9 mouse cellular contexts compared by ENCODE assay signal in the genomic region with DNA sequence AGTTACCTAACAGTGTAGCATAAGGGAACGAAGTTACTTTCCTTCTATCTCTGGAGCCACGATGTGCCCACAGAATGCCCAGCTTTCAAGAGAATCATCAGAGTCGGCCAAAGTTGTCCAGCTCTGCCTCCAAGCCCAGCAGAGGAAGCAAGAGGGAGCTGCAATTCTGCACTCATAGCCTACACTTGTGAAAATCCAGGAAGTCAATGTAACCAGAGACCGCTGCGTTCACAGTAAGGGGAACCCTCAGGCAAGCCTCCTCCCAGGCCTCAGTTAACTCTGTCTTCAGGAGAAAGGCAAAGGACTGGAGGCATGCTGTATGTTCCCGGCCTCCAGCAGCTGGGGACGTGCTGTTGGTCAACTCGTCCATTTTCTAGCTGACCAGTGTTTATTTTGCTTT. TPM values are rescaled to one million over a fixed set of nuclear protein-coding genes. Genes with fewer than 3 reads are reported as not detected.
A peak's percentile ranks its signal among the peaks of the same experiment; 100 is the strongest.
DNase-seq lines count a peak whose midpoint lies in the region; ATAC-seq and TF ChIP-seq lines count a peak whose summit lies in the region.
"Had no signal": no experiment of that assay in that cellular context is flagged by ENCODE, and none has a peak within 500 bp of the region (broad histone marks: within the 10 kb centered on the region; RNA-seq: fewer than 3 reads in every experiment).

No protein-coding gene starts in this region.

- no peaks in the 10 kb centered on the region for H3K9me3 ChIP-seq in heart, embryonic 11.5 days (replicated peaks; ENCODE audit: control insufficient read depth, low read length)
- no peaks in the 10 kb centered on the region for H3K9me3 ChIP-seq in embryonic facial prominence, embryonic 12.5 days
- no peaks in the 10 kb centered on the region for H3K9me3 ChIP-seq in intestine, embryonic 14.5 days (ENCODE audit: control insufficient read depth, low read length)
- H3K9me3 ChIP-seq in midbrain, postnatal 0 days (ENCODE audit: low read length) = no peaks in the 10 kb centered on the region

- intact Hi-C loops in heart, postnatal 10 days (cut with DNase I) = loop anchor here (5.0 kb wide), 2 partner anchors 115 to 620 kb away; partner anchors contain the start of gene Rybp

- no peak overlapping the region for H3K9ac ChIP-seq in heart, embryonic 11.5 days (ENCODE audit: low read depth, low read length)
- H3K9ac ChIP-seq in embryonic facial prominence, embryonic 12.5 days = no peak overlapping the region
- no peak overlapping the region; the same call in 1 of the 2 replicates for H3K9ac ChIP-seq in intestine, embryonic 14.5 days (ENCODE audit: low read length)
- no peak overlapping the region for H3K9ac ChIP-seq in midbrain, postnatal 0 days (replicated peaks; ENCODE audit: low read length, poor library complexity, severe bottlenecking)

- TF ChIP-seq POLR2A in kidney, adult 2 months (IDR thresholded peaks at IDR 0.05; ENCODE audit: low read depth, low read length) = no peak

- H3K4me1 ChIP-seq in heart, embryonic 11.5 days (ENCODE audit: control insufficient read depth, insufficient read depth, low read length) = no peaks in the 10 kb centered on the region
- peaks cover 30% of the 10 kb centered on the region for H3K4me1 ChIP-seq in embryonic facial prominence, embryonic 12.5 days
- peaks cover 8% of the 10 kb centered on the region; the same call in 1 of the 2 replicates for H3K4me1 ChIP-seq in intestine, embryonic 14.5 days (replicated peaks; ENCODE audit: control insufficient read depth, insufficient read depth, low read length)
- peaks cover 30% of the 10 kb centered on the region for H3K4me1 ChIP-seq in midbrain, postnatal 0 days (ENCODE audit: insufficient read depth, low read length)
- H3K4me1 ChIP-seq in kidney, adult 2 months (ENCODE audit: control insufficient read depth, insufficient read depth, low read length) = no peaks in the 10 kb centered on the region

- no peak for DNase-seq in heart, postnatal 10 days
- no peak for DNase-seq in intestine, embryonic 14.5 days (ENCODE audit: low spot score)
- DNase-seq in midbrain, postnatal 0 days (ENCODE audit: low spot score) = no peak
- no peak for DNase-seq in adrenal gland, adult 18-20 months (ENCODE audit: low spot score in 2 of 2)
- DNase-seq in kidney, postnatal 14 days = no peak
- DNase-seq in kidney, adult 2 months = no peak

- H3K36me3 ChIP-seq in heart, embryonic 11.5 days (ENCODE audit: control insufficient read depth, insufficient read depth, low read length) = no peaks in the 10 kb centered on the region
- no peaks in the 10 kb centered on the region for H3K36me3 ChIP-seq in embryonic facial prominence, embryonic 12.5 days
- no peaks in the 10 kb centered on the region for H3K36me3 ChIP-seq in intestine, embryonic 14.5 days (ENCODE audit: control insufficient read depth, insufficient read depth, low read length)
- no peaks in the 10 kb centered on the region for H3K36me3 ChIP-seq in midbrain, postnatal 0 days (ENCODE audit: insufficient read depth, low read length)
- no peaks in the 10 kb centered on the region for H3K36me3 ChIP-seq in kidney, adult 2 months (ENCODE audit: control insufficient read depth, insufficient read depth, low read length)

- peak; percentile 15; the same call in 1 of the 2 replicates for TF ChIP-seq CTCF in midbrain, postnatal 0 days (IDR thresholded peaks at IDR 0.05)
- no peak for TF ChIP-seq CTCF in kidney, adult 2 months (conservative IDR thresholded peaks at IDR 0.05; ENCODE audit: insufficient read depth, insufficient read length, low read depth, low read length)

- WGBS in heart, embryonic 11.5 days (ENCODE audit: insufficient replicate concordance) = 49% methylated on average over 8 of the region's 8 CpGs
- 12% methylated on average over 8 of the region's 8 CpGs for WGBS in embryonic facial prominence, embryonic 12.5 days
- WGBS in intestine, embryonic 14.5 days = 27% methylated on average over 8 of the region's 8 CpGs
- WGBS in midbrain, postnatal 0 days = 53% methylated on average over 8 of the region's 8 CpGs
- whole genome bisulfite sequencing in kidney, adult 2 months = 52% methylated on average over 8 of the region's 8 CpGs

- peak overlapping the region; percentile 92 for H3K4me2 ChIP-seq in heart, embryonic 11.5 days
- H3K4me2 ChIP-seq in embryonic facial prominence, embryonic 12.5 days (replicated peaks) = peak overlapping the region; percentile 78
- H3K4me2 ChIP-seq in intestine, embryonic 14.5 days (ENCODE audit: low read length) = peak overlapping the region; percentile 89
- peak overlapping the region; percentile 98; the same call in 1 of the 2 replicates for H3K4me2 ChIP-seq in midbrain, postnatal 0 days (ENCODE audit: low read depth, low read length, poor library complexity, severe bottlenecking)

- H3K27ac ChIP-seq in heart, embryonic 11.5 days (ENCODE audit: low read depth, low read length) = no peak overlapping the region; the same call in 1 of the 2 replicates
- no peak overlapping the region for H3K27ac ChIP-seq in embryonic facial prominence, embryonic 12.5 days
- H3K27ac ChIP-seq in intestine, embryonic 14.5 days (ENCODE audit: low read depth) = peak overlapping the region; percentile 57; the same call in 1 of the 2 replicates
- H3K27ac ChIP-seq in midbrain, postnatal 0 days (ENCODE audit: low read depth, low read length) = no peak overlapping the region
- H3K27ac ChIP-seq in kidney, adult 2 months (ENCODE audit: insufficient read depth, low read depth, low read length) = no peak overlapping the region

- H3K27me3 ChIP-seq in heart, embryonic 11.5 days (ENCODE audit: control insufficient read depth, insufficient read depth, low read length) = peaks cover 18% of the 10 kb centered on the region; the same call in 1 of the 2 replicates
- no peaks in the 10 kb centered on the region for H3K27me3 ChIP-seq in embryonic facial prominence, embryonic 12.5 days
- H3K27me3 ChIP-seq in intestine, embryonic 14.5 days (replicated peaks; ENCODE audit: control insufficient read depth, insufficient read depth, low read length) = no peaks in the 10 kb centered on the region
- H3K27me3 ChIP-seq in midbrain, postnatal 0 days (ENCODE audit: insufficient read depth, low read length) = no peaks in the 10 kb centered on the region
- H3K27me3 ChIP-seq in kidney, adult 2 months (replicated peaks; ENCODE audit: control insufficient read depth, insufficient read depth, low read length) = no peaks in the 10 kb centered on the region

- H3K4me3 ChIP-seq in heart, embryonic 11.5 days (ENCODE audit: low read depth, low read length) = no peak overlapping the region
- peak overlapping the region; percentile 72 for H3K4me3 ChIP-seq in embryonic facial prominence, embryonic 12.5 days
- peak overlapping the region; percentile 69; the same call in 1 of the 2 replicates for H3K4me3 ChIP-seq in intestine, embryonic 14.5 days (ENCODE audit: low read depth, low read length)
- peak overlapping the region; percentile 75; the same call in 1 of the 2 replicates for H3K4me3 ChIP-seq in midbrain, postnatal 0 days (ENCODE audit: low read depth, low read length)
- H3K4me3 ChIP-seq in kidney, adult 2 months (ENCODE audit: insufficient read depth, low read depth, low read length) = no peak overlapping the region

- ATAC-seq in heart, embryonic 11.5 days (replicated peaks; ENCODE audit: insufficient number of reproducible peaks, low FRiP score, low TSS enrichment) = no peak
- no peak for ATAC-seq in embryonic facial prominence, embryonic 12.5 days (ENCODE audit: insufficient number of reproducible peaks, insufficient read depth, low FRiP score, low TSS enrichment)
- ATAC-seq in intestine, embryonic 14.5 days (replicated peaks; ENCODE audit: low FRiP score, low TSS enrichment, low read depth) = no peak
- no peak for ATAC-seq in midbrain, postnatal 0 days (ENCODE audit: low FRiP score)

RNA-seq across cellular contexts. Expression of gene Gm20696, which starts 0.7 kb away (rescaled TPM):
- 2.1 and 4.0 TPM in 2 replicates for polyA plus RNA-seq in heart, embryonic 11.5 days (2014; fragmentation: Nextera tagmentation; extraction: Ambion mirVana)
- total RNA-seq in heart, postnatal 10 days (2021) = 1 to 10 TPM; 2.4 to 2.5 TPM
- polyA plus RNA-seq in embryonic facial prominence, embryonic 12.5 days (2016; fragmentation: Nextera tagmentation; extraction: Ambion mirVana) = 7.4 and 7.5 TPM in 2 replicates
- polyA plus RNA-seq in intestine, embryonic 14.5 days (2014; fragmentation: Nextera tagmentation; extraction: Ambion mirVana) = 5.1 and 6.9 TPM in 2 replicates
- 1.1 and 2.5 TPM in 2 replicates for total RNA-seq in midbrain, postnatal 0 days (2014; rRNA removed)
- 1.3 and 2.9 TPM in 2 replicates for polyA plus RNA-seq in midbrain, postnatal 0 days (2015; fragmentation: Nextera tagmentation; extraction: Ambion mirVana)
- total RNA-seq in adrenal gland, adult 18-20 months (2021) = 1 to 10 TPM; 2.5 to 3.0 TPM
- polyA plus RNA-seq in kidney, adult 2 months (2012; rRNA removed) = 0.31 and 0.50 TPM in 2 replicates
- polyA plus RNA-seq: erythroblast, embryonic 14.5 days had no signal

RNA-seq across cellular contexts. Expression of gene Eif4e3, which starts 0.7 kb away (rescaled TPM):
- 5.8 and 6.1 TPM in 2 replicates for polyA plus RNA-seq in heart, embryonic 11.5 days (2014; fragmentation: Nextera tagmentation; extraction: Ambion mirVana)
- total RNA-seq in heart, postnatal 10 days (2021) = 10 to 100 TPM; 25.7 to 28.6 TPM
- 17.2 and 18.0 TPM in 2 replicates for polyA plus RNA-seq in embryonic facial prominence, embryonic 12.5 days (2016; fragmentation: Nextera tagmentation; extraction: Ambion mirVana)
- polyA plus RNA-seq in intestine, embryonic 14.5 days (2014; fragmentation: Nextera tagmentation; extraction: Ambion mirVana) = 14.5 and 16.3 TPM in 2 replicates
- 8.4 and 10.6 TPM in 2 replicates for total RNA-seq in midbrain, postnatal 0 days (2014; rRNA removed)
- polyA plus RNA-seq in midbrain, postnatal 0 days (2015; fragmentation: Nextera tagmentation; extraction: Ambion mirVana) = 5.4 and 5.5 TPM in 2 replicates
- 10 to 100 TPM; 30.4 to 48.6 TPM for total RNA-seq in adrenal gland, adult 18-20 months (2021)
- 6.6 and 8.4 TPM in 2 replicates for polyA plus RNA-seq in kidney, adult 2 months (2012; rRNA removed)
- polyA plus RNA-seq: erythroblast, embryonic 14.5 days had no signal

RNA-seq across cellular contexts. Expression of gene Gpr27, which starts 25.2 kb away (rescaled TPM):
- 1.2 and 1.4 TPM in 2 replicates for polyA plus RNA-seq in heart, embryonic 11.5 days (2014; fragmentation: Nextera tagmentation; extraction: Ambion mirVana)
- 1 to 10 TPM; 3.1 to 4.7 TPM for total RNA-seq in heart, postnatal 10 days (2021)
- polyA plus RNA-seq in embryonic facial prominence, embryonic 12.5 days (2016; fragmentation: Nextera tagmentation; extraction: Ambion mirVana) = 7.7 and 8.7 TPM in 2 replicates
- 3.1 and 3.5 TPM in 2 replicates for polyA plus RNA-seq in intestine, embryonic 14.5 days (2014; fragmentation: Nextera tagmentation; extraction: Ambion mirVana)
- total RNA-seq in midbrain, postnatal 0 days (2014; rRNA removed) = 110 and 114 TPM in 2 replicates
- 26.0 and 27.8 TPM in 2 replicates for polyA plus RNA-seq in midbrain, postnatal 0 days (2015; fragmentation: Nextera tagmentation; extraction: Ambion mirVana)
- total RNA-seq in adrenal gland, adult 18-20 months (2021) = 1 to 10 TPM; 3.0 to 3.5 TPM
- 0.99 and 1.2 TPM in 2 replicates for polyA plus RNA-seq in kidney, adult 2 months (2012; rRNA removed)
- polyA plus RNA-seq: erythroblast, embryonic 14.5 days had no signal

RNA-seq across cellular contexts. Expression of gene Prok2, which starts 58.9 kb away (rescaled TPM):
- polyA plus RNA-seq in heart, embryonic 11.5 days (2014; fragmentation: Nextera tagmentation; extraction: Ambion mirVana) = not detected in 2 replicates
- total RNA-seq in heart, postnatal 10 days (2021) = not detected
- polyA plus RNA-seq in embryonic facial prominence, embryonic 12.5 days (2016; fragmentation: Nextera tagmentation; extraction: Ambion mirVana) = 0.40 and 1.6 TPM in 2 replicates
- polyA plus RNA-seq in intestine, embryonic 14.5 days (2014; fragmentation: Nextera tagmentation; extraction: Ambion mirVana) = not detected in 2 replicates
- 0.27 TPM in 1 of 2 replicates, not detected in the other for total RNA-seq in midbrain, postnatal 0 days (2014; rRNA removed)
- polyA plus RNA-seq in midbrain, postnatal 0 days (2015; fragmentation: Nextera tagmentation; extraction: Ambion mirVana) = 0.82 and 1.3 TPM in 2 replicates
- total RNA-seq in adrenal gland, adult 18-20 months (2021) = not detected
- 0.14 and 0.19 TPM in 2 replicates for polyA plus RNA-seq in kidney, adult 2 months (2012; rRNA removed)
- polyA plus RNA-seq: erythroblast, embryonic 14.5 days had no signal

Comparison
In these comparisons a context has a peak if more than half of its experiments do, and no peak if none do; other contexts are left out.
1. H3K4me3 ChIP-seq: peak in embryonic facial prominence, embryonic 12.5 days (single experiment), intestine, embryonic 14.5 days (single experiment) and midbrain, postnatal 0 days (single experiment); none in heart, embryonic 11.5 days (single experiment) and kidney, adult 2 months (single experiment).
2. Peak in every context shown above with its lines, with median percentiles within 50 percentile points of each other: H3K4me2 ChIP-seq.